Mouse (Mus musculus): ENCODE measurements at regions not wholly inside any gene's neighbourhood (a gene's known extent, or its start where the extent isn't known, plus 50 kb on each side); places are given as distances from the start of the nearest gene placed in this dataset.

DNA sequence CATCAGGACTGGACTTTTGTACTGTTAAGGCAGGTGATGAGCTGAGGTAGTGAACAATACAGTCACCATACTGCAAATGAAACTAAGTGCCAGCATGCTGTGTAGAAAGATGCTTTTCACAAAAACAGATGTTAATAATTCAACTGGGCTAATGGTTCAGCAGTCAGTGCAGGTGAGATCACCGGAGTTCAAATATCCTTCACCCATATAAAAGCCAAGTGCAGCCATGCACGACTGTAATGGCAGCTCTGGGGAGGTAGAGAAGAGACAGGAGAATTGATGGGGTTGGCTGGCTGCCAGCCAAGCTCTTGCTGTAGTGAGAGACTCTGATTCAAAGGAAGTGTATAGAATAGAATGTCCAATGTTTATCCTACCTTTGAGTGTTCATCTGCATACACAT lies 214.3 kb upstream of the Fam241a start:
- TF ChIP-seq CTCF (IDR thresholded peaks at IDR 0.05; ENCODE audit: low read depth), result no peak
- TF ChIP-seq EP300 (IDR thresholded peaks at IDR 0.05; ENCODE audit: low read depth), result no peak
